Mouse (Mus musculus) adrenal gland, adult 10 weeks (tissue): ENCODE results near the gene Snx22. TPM values are rescaled to one million over a fixed set of nuclear protein-coding genes. Genes with fewer than 3 reads are reported as not detected.

Experiments
- polyA plus RNA-seq: library from polyadenylated mRNA; stranded (reverse); fragments of 350-450 nt; fragmentation: Illumina TruSeq; extraction: RNeasy Lipid Tissue Mini Kit (QIAGEN cat#74804); gene quantifications from one replicate; pipeline ENCODE4 v1.2.3, GENCODE M21; 2014; ENCODE audit warnings: low read depth, low replicate concordance

The Snx22 gene
- not detected for polyA plus RNA-seq

DNA sequence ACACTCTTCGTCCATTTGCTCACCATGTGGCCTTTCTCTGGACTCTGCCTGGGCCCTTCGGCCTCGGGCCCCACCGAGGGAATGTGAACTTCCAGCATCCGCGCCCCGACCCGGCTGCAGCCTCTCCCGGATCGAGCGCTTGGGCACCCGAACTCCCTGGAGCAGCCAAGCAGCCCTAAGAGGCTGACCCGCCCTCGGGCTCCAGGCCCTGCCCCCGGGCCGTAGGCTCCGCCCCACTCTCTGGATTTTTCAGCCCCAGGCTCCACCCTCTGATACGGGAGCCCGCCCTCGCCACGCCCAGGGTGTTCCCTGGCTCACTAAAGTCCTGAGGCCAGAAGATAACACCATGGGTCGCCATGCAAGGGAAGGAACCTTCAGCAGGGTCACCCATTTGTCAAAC lies at the start of gene Snx22:
Gene Snx22, minus strand, starts transcription at position 137 of the 400 bp plus-strand sequence.

DNA sequence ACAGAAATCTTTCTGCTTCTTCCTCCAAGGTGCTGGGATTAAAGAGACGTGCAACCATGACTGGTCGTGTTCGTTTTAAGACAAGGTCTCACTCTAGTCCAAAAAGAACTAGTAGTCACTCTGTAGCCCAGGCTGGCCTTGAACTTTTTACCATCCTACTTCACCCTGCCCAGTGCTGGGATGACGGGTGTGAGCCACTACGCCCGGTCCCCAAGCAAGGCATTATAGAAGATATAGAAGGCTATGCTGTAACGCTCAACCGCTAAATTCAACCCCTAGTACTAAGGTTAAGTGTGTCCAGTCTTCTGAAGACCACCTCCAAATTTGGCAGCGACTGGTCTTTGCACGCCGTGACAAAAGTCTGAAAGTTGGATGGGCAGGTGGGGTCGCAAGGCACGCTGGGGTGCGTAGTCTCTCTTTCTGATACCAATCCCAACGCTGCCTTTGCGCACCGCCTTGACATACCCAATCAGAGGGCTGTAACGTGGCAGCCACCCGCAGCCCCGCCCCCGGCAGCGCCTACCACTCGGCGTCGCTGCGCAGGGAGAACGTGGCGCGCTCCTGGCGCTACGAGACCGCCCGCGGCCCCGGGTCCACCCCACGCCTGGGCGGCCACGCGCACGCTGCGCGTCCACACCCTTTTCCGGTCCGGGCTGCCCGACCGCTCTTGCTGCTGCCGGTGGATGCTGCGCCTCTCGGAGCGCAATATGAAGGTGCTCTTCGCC lies 9.8 kb downstream of the Snx22 start, which contains the start of gene Ppib:
Gene Ppib, plus strand, starts transcription at position 640 of the 725 bp plus-strand sequence.

Other genes with a start within 250 kb of the Snx22 start
- 11.5 TPM for gene Zfp609, start 242.2 kb downstream of the Snx22 start, polyA plus RNA-seq
- gene Pclaf, start 179.5 kb downstream of the Snx22 start, polyA plus RNA-seq: 7.6 TPM
- 78.8 TPM for gene Trip4, start 160.9 kb downstream of the Snx22 start, polyA plus RNA-seq
- gene Csnk1g1, start 160.8 kb downstream of the Snx22 start, polyA plus RNA-seq: 25.6 TPM
- 144 TPM for gene Ppib, start 9.5 kb downstream of the Snx22 start, polyA plus RNA-seq
- gene Snx1, start 56.9 kb upstream of the Snx22 start, polyA plus RNA-seq: 163 TPM
- gene Ciao2a, start 56.9 kb upstream of the Snx22 start, polyA plus RNA-seq: 145 TPM
- gene Dapk2, start 88.5 kb upstream of the Snx22 start, polyA plus RNA-seq: 6.8 TPM